Mouse (Mus musculus): ENCODE data around the gene Mgmt.

The Mgmt gene

GRCm38 (mm10) chr7:137128726-137129125 lies 234.3 kb downstream of the Mgmt start:
- DNase-seq (ENCODE audit: low spot score): no peak

- no peak for DNase-seq (ENCODE audit: low spot score)
These were observed 235.8 kb downstream of the Mgmt start for GRCm38 (mm10) chr7:137130211-137130610.

- DNase-seq (ENCODE audit: low spot score): no peak
These were observed 237.5 kb downstream of the Mgmt start for GRCm38 (mm10) chr7:137131957-137132356.

GRCm38 (mm10) chr7:137138101-137138500 lies 243.7 kb downstream of the Mgmt start:
- no peak for DNase-seq (ENCODE audit: low spot score)

GRCm38 (mm10) chr7:137140321-137140720 lies 245.9 kb downstream of the Mgmt start:
- no peak for DNase-seq (ENCODE audit: low spot score)

GRCm38 (mm10) chr7:137141386-137141785 lies 247.0 kb downstream of the Mgmt start:
- DNase-seq (ENCODE audit: low spot score): peak; percentile 6

- DNase-seq (ENCODE audit: low spot score): no peak
These were observed 252.7 kb downstream of the Mgmt start for GRCm38 (mm10) chr7:137147101-137147500.

- DNase-seq (ENCODE audit: low spot score): no peak
These were observed 257.4 kb downstream of the Mgmt start for GRCm38 (mm10) chr7:137151854-137152253.

- no peak for DNase-seq (ENCODE audit: low spot score)
These were observed 260.2 kb downstream of the Mgmt start for GRCm38 (mm10) chr7:137154623-137155022.

- DNase-seq (ENCODE audit: low spot score): no peak
These were observed 264.7 kb downstream of the Mgmt start for GRCm38 (mm10) chr7:137159086-137159485.

GRCm38 (mm10) chr7:137172278-137172677 lies 277.9 kb downstream of the Mgmt start:
- DNase-seq (ENCODE audit: low spot score): no peak

Measured in ovary, adult 18-20 months (tissue).